Mouse (Mus musculus): Measurements from ENCODE around the gene Reps2. TPM values are rescaled to one million over a fixed set of nuclear protein-coding genes. Genes with fewer than 3 reads are reported as not detected.

Gene Reps2
- total and polyA plus RNA-seq, 3 experiments, result 2.2 to 2.8 TPM; not detected in 1

DNA sequence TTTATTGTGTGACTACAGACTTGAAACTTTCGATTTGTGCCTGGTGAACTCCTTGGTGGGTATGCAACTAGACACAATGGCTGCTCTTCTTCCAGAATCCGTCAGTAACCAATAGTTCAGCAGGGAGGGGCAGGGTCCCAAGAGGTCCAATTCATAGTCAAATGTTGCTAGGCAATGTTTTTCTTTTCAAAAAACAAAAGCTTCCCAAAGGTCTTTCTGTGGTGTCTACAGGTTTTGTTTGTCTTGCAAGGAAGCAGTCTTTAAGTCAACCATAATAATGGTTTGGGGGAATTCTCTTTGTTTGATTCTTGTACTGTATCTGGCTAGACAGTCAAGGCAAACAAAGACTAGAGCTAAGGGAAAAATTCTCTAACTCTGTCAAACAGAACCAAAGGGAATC is 138.3 kb downstream of the Reps2 start:
- DNase-seq (ENCODE audit: low read depth, low spot score), result no peak
- no peaks in the 10 kb centered on the region for H3K36me3 ChIP-seq (ENCODE audit: control insufficient read depth in 1 of 2, insufficient read depth in 2 of 2, low read length in 2 of 2)
- no peak overlapping the region for H3K9ac ChIP-seq (ENCODE audit: control insufficient read depth, low read depth, low read length, poor library complexity, severe bottlenecking)
- TF ChIP-seq ZC3H11A (IDR thresholded peaks at IDR 0.05; ENCODE audit: low read depth, low read length) (no peak), ELF1 (IDR thresholded peaks at IDR 0.05; ENCODE audit: low read depth, low read length) (no peak), NRF1 (IDR thresholded peaks at IDR 0.05; ENCODE audit: insufficient read depth, low read depth, low read length, poor library complexity, severe bottlenecking) (no peak), MAFK (IDR thresholded peaks at IDR 0.05; ENCODE audit: borderline replicate concordance, low read depth, low read length) (no peak), NELFE (IDR thresholded peaks at IDR 0.05; ENCODE audit: low read depth, low read length) (no peak), MYC (IDR thresholded peaks at IDR 0.05; ENCODE audit: low read depth, low read length) (no peak), CHD1 (IDR thresholded peaks at IDR 0.05; ENCODE audit: low read depth, low read length) (no peak), EP300 (IDR thresholded peaks at IDR 0.05; ENCODE audit: low read depth in 1 of 2, low read length in 2 of 2) (no peak), RAD21 (IDR thresholded peaks at IDR 0.05; ENCODE audit: low read depth, low read length) (no peak), E2F4 (IDR thresholded peaks at IDR 0.05; ENCODE audit: borderline replicate concordance, low read depth, low read length) (no peak), USF2 (IDR thresholded peaks at IDR 0.05; ENCODE audit: borderline replicate concordance in 1 of 2, insufficient read depth in 1 of 2, low read depth in 1 of 2, low read length in 2 of 2) (no peak), CHD2 (IDR thresholded peaks at IDR 0.05; ENCODE audit: low read length) (no peak), ZKSCAN1 (IDR thresholded peaks at IDR 0.05; ENCODE audit: low read depth, low read length) (no peak), MAX (IDR thresholded peaks at IDR 0.05; ENCODE audit: low read length) (no peak), GATA1 (IDR thresholded peaks at IDR 0.05; ENCODE audit: low read depth, low read length) (no peak)
- no peaks in the 10 kb centered on the region for H3K27me3 ChIP-seq (ENCODE audit: control insufficient read depth in 1 of 2, insufficient read depth in 2 of 2, low read length in 2 of 2)
- no peak overlapping the region for H3K27ac ChIP-seq (ENCODE audit: control insufficient read depth, low read depth, low read length)
- no peak overlapping the region for H3K4me3 ChIP-seq (ENCODE audit: control insufficient read depth in 1 of 2, insufficient read depth in 1 of 2, low read depth in 2 of 2, low read length in 2 of 2)
- no peaks in the 10 kb centered on the region for H3K4me1 ChIP-seq (ENCODE audit: control insufficient read depth in 1 of 2, insufficient read depth in 2 of 2, low read length in 2 of 2)
- H3K79me2 ChIP-seq (ENCODE audit: control insufficient read depth, insufficient read depth, low read length, poor library complexity), result no peaks in the 10 kb centered on the region
- no peaks in the 10 kb centered on the region for H3K9me3 ChIP-seq (replicated peaks; ENCODE audit: insufficient read depth, low read length)

- Histone ChIP-seq H3K36me3 (ENCODE audit: control insufficient read depth in 1 of 2, insufficient read depth in 2 of 2, low read length in 2 of 2) (no peaks in the 10 kb centered on the region), H3K27ac (ENCODE audit: control insufficient read depth, low read depth, low read length) (no peak overlapping the region), H3K4me3 (ENCODE audit: control insufficient read depth in 1 of 2, insufficient read depth in 1 of 2, low read depth in 2 of 2, low read length in 2 of 2) (no peak overlapping the region), H3K4me1 (ENCODE audit: control insufficient read depth in 1 of 2, insufficient read depth in 2 of 2, low read length in 2 of 2) (no peaks in the 10 kb centered on the region), H3K9me3 (replicated peaks; ENCODE audit: insufficient read depth, low read length) (no peaks in the 10 kb centered on the region), H3K27me3 (ENCODE audit: control insufficient read depth in 1 of 2, insufficient read depth in 2 of 2, low read length in 2 of 2) (no peaks in the 10 kb centered on the region), H3K79me2 (ENCODE audit: control insufficient read depth, insufficient read depth, low read length, poor library complexity) (no peaks in the 10 kb centered on the region), H3K9ac (ENCODE audit: control insufficient read depth, low read depth, low read length, poor library complexity, severe bottlenecking) (no peak overlapping the region)
- DNase-seq (ENCODE audit: low read depth, low spot score), result no peak
- TF ChIP-seq BHLHE40 (IDR thresholded peaks at IDR 0.05; ENCODE audit: borderline replicate concordance, low read depth, low read length), result no peak
- TF ChIP-seq TAL1 (IDR thresholded peaks at IDR 0.05; ENCODE audit: low read length), result no peak
These were observed 140.0 kb downstream of the Reps2 start for GRCm38 (mm10) chrX:162503436-162503835.
